Mouse (Mus musculus) midbrain, postnatal 0 days (tissue): ENCODE data around the gene Dnajc6. TPM values are rescaled to one million over a fixed set of nuclear protein-coding genes. Genes with fewer than 3 reads are reported as not detected.

Experiments
- ATAC-seq: fragments of 200-750 bp; cut with Nextera tagmentation; 2 replicates; pipeline ENCODE4 v1.8.0; 2017; ENCODE audit warnings: moderate number of reproducible peaks, mild to moderate bottlenecking, moderate TSS enrichment, moderate library complexity; ENCODE audit not compliant: low FRiP score
- DNase-seq: peaks from one replicate; pipeline ENCODE4 v3.0.0-alpha.2; 2015; ENCODE audit warnings: low spot score
- H3K27ac ChIP-seq: fragments of 300-500 bp; sonication (generic); 2 replicates; pipeline ENCODE4 v1.5.1; 2014; ENCODE audit warnings: low read depth, mild to moderate bottlenecking, low read length, mixed read lengths
- H3K27me3 ChIP-seq: fragments of 300-500 bp; sonication (generic); 2 replicates; pipeline ENCODE4 v1.6.1; 2014; ENCODE audit warnings: low read length, control low read depth, mixed read lengths; ENCODE audit not compliant: insufficient read depth
- H3K36me3 ChIP-seq: fragments of 300-500 bp; sonication (generic); 2 replicates; pipeline ENCODE4 v1.6.1; 2014; ENCODE audit warnings: low read length, control low read depth, mixed read lengths; ENCODE audit not compliant: insufficient read depth
- H3K4me1 ChIP-seq: fragments of 300-500 bp; sonication (generic); 2 replicates; pipeline ENCODE4 v1.6.1; 2014; ENCODE audit warnings: mild to moderate bottlenecking, control low read depth, antibody characterized with exemption, low read length, mixed read lengths; ENCODE audit not compliant: insufficient read depth
- H3K4me2 ChIP-seq: fragments of 300-500 bp; sonication (generic); 2 replicates; pipeline ENCODE4 v1.6.1; 2014; ENCODE audit warnings: low read depth, mild to moderate bottlenecking, low read length, mixed read lengths; ENCODE audit not compliant: poor library complexity, severe bottlenecking
- H3K4me3 ChIP-seq: fragments of 300-500 bp; sonication (generic); 2 replicates; pipeline ENCODE4 v1.5.1; 2014; ENCODE audit warnings: low read depth, mild to moderate bottlenecking, low read length, moderate library complexity
- H3K9ac ChIP-seq: fragments of 300-500 bp; sonication (generic); replicated peaks from 2 replicates; pipeline ENCODE4 v1.6.1; 2014; ENCODE audit warnings: mild to moderate bottlenecking, low read length, moderate library complexity, mixed read lengths; ENCODE audit not compliant: poor library complexity, severe bottlenecking
- H3K9me3 ChIP-seq: fragments of 300-500 bp; sonication (generic); 2 replicates; pipeline ENCODE4 v1.6.1; 2016; ENCODE audit warnings: low read length, control low read depth
- CTCF ChIP-seq: IDR thresholded peaks from 2 replicates; pipeline ENCODE4 v1.5.1; 2016; ENCODE audit warnings: antibody characterized with exemption, mild to moderate bottlenecking
- WGBS: fragments of 180-500 bp; shearing (Covaris S2); extraction: QIAGEN DNeasy Blood & Tissue Kit; methylation state at CpG from one replicate; pipeline ENCODE4 v1.1.7; 2014; 5-methylcytosine and 5-hydroxymethylcytosine counted together
- polyA plus RNA-seq: library from polyadenylated mRNA; unstranded; fragments of >200 nt; fragmentation: Nextera tagmentation; extraction: Ambion mirVana; gene quantifications from 2 replicates; pipeline ENCODE4 v1.2.1, GENCODE M21; 2015
- total RNA-seq: library from RNA; depleted of rRNA; stranded (reverse); fragments of >200 nt; gene quantifications from 2 replicates; pipeline ENCODE4 v1.2.3, GENCODE M21; 2014; rRNA removed

Gene Dnajc6
- total and polyA plus RNA-seq, 2 experiments from 2014 or later, result 79.0 to 225 TPM

GRCm38 (mm10) chr4:101689645-101690044 lies 193.2 kb downstream of the Dnajc6 start:
- Histone ChIP-seq H3K27ac (no peak overlapping the region), H3K4me1 (no peaks in the 10 kb centered on the region), H3K36me3 (no peaks in the 10 kb centered on the region), H3K4me2 (no peak overlapping the region), H3K9ac (no peak overlapping the region), H3K27me3 (no peaks in the 10 kb centered on the region), H3K4me3 (no peak overlapping the region), H3K9me3 (no peaks in the 10 kb centered on the region)
- no peak for DNase-seq
- WGBS, result 85% methylated on average over 5 of the region's 5 CpGs
- ATAC-seq, result no peak
- TF ChIP-seq CTCF, result no peak

Other genes with a start within 250 kb of the Dnajc6 start
- 76.1 and 87.5 TPM in 2 replicates for gene Jak1, start 231.4 kb upstream of the Dnajc6 start, total RNA-seq
- gene Jak1, start 231.4 kb upstream of the Dnajc6 start, polyA plus RNA-seq, result 82.7 and 91.9 TPM in 2 replicates
- 11.8 and 19.7 TPM in 2 replicates for gene Ak4, start 77.4 kb upstream of the Dnajc6 start, total RNA-seq
- 5.0 and 5.8 TPM in 2 replicates for gene Ak4, start 77.4 kb upstream of the Dnajc6 start, polyA plus RNA-seq
- gene Leprot, start 151.1 kb downstream of the Dnajc6 start, total RNA-seq, result 60.2 and 75.0 TPM in 2 replicates
- 90.3 and 92.8 TPM in 2 replicates for gene Leprot, start 151.1 kb downstream of the Dnajc6 start, polyA plus RNA-seq
- gene Lepr, start 220.8 kb downstream of the Dnajc6 start, total RNA-seq, result 8.9 and 9.0 TPM in 2 replicates
- gene Lepr, start 220.8 kb downstream of the Dnajc6 start, polyA plus RNA-seq, result 2.8 and 4.1 TPM in 2 replicates